Mouse (Mus musculus) erythroblast, embryonic 14.5 days (primary cell): Measurements from ENCODE around the gene Gfi1b. TPM values are rescaled to one million over a fixed set of nuclear protein-coding genes. Genes with fewer than 3 reads are reported as not detected.

Source experiments
- H3K27me3 ChIP-seq: 2 replicates; pipeline ENCODE4 v1.6.1; 2012; ENCODE audit warnings: inconsistent platforms; ENCODE audit not compliant: control insufficient read depth
- H3K36me3 ChIP-seq: 2 replicates; pipeline ENCODE4 v1.6.1; 2012; ENCODE audit warnings: mild to moderate bottlenecking, inconsistent platforms; ENCODE audit not compliant: control insufficient read depth
- H3K4me1 ChIP-seq: 2 replicates; pipeline ENCODE4 v1.6.1; 2012; ENCODE audit warnings: inconsistent platforms; ENCODE audit not compliant: control insufficient read depth
- H3K4me3 ChIP-seq: replicated peaks from 2 replicates; pipeline ENCODE3; 2012; ENCODE audit warnings: moderate library complexity, mild to moderate bottlenecking, inconsistent platforms
- H3K9me3 ChIP-seq: 2 replicates; pipeline ENCODE4 v1.6.1; 2012; ENCODE audit warnings: low read length, inconsistent platforms, mixed read lengths; ENCODE audit not compliant: control insufficient read depth
- GATA1 ChIP-seq: IDR thresholded peaks from 2 replicates; pipeline ENCODE4 v1.6.1; 2012; ENCODE audit warnings: low read length, inconsistent platforms, mixed read lengths
- TAL1 ChIP-seq: IDR thresholded peaks from 3 replicates; pipeline ENCODE4 v1.6.1; 2012; ENCODE audit warnings: low read length, inconsistent platforms, mixed read lengths
- polyA plus RNA-seq: library from polyadenylated mRNA; stranded (reverse); fragments of >175 nt; gene quantifications from 2 replicates; pipeline ENCODE4 v1.2.3, GENCODE M21; 2012

The Gfi1b gene
- polyA plus RNA-seq, 1 experiment, result 35.4 TPM

GRCm38 (mm10) chr2:28628053-28628452 lies 6.3 kb upstream of the Gfi1b start:
- Histone ChIP-seq H3K9me3 (peaks cover 3% of the 10 kb centered on the region; the same call in 1 of the 2 replicates), H3K27me3 (peaks cover 11% of the 10 kb centered on the region), H3K36me3 (no peaks in the 10 kb centered on the region), H3K4me3 (no peak overlapping the region), H3K4me1 (peaks cover 19% of the 10 kb centered on the region)
- no peak for TF ChIP-seq TAL1
- TF ChIP-seq GATA1, result no peak

- TF ChIP-seq GATA1 (no peak), TAL1 (no peak)
- Histone ChIP-seq H3K27me3 (peaks cover 7% of the 10 kb centered on the region), H3K9me3 (peaks cover 3% of the 10 kb centered on the region; the same call in 1 of the 2 replicates), H3K4me1 (peaks cover 33% of the 10 kb centered on the region), H3K4me3 (no peak overlapping the region), H3K36me3 (peaks cover 5% of the 10 kb centered on the region)
These were observed 4.3 kb upstream of the Gfi1b start for GRCm38 (mm10) chr2:28626038-28626437.

- TF ChIP-seq GATA1 (no peak), TAL1 (no peak)
These were observed 3.1 kb upstream of the Gfi1b start for GRCm38 (mm10) chr2:28624870-28625269.

GRCm38 (mm10) chr2:28622521-28623124 lies 841 bp upstream of the Gfi1b start:
- Histone ChIP-seq H3K9me3 (peaks cover 3% of the 10 kb centered on the region; the same call in 1 of the 2 replicates), H3K4me3 (peak overlapping the region; percentile 92), H3K27me3 (peaks cover 4% of the 10 kb centered on the region; the same call in 1 of the 2 replicates), H3K4me1 (peaks cover 51% of the 10 kb centered on the region), H3K36me3 (peaks cover 37% of the 10 kb centered on the region)
- TF ChIP-seq TAL1 (no peak), GATA1 (no peak)

More at GRCm38 (mm10) chr2:28624870-28625269, 3.1 kb upstream of the Gfi1b start:
- Histone ChIP-seq H3K4me3 (no peak overlapping the region), H3K9me3 (peaks cover 3% of the 10 kb centered on the region; the same call in 1 of the 2 replicates), H3K4me1 (peaks cover 34% of the 10 kb centered on the region), H3K27me3 (peaks cover 4% of the 10 kb centered on the region; the same call in 1 of the 2 replicates), H3K36me3 (peaks cover 15% of the 10 kb centered on the region)

- no peak for TF ChIP-seq GATA1
- TF ChIP-seq TAL1, result no peak
- Histone ChIP-seq H3K9me3 (peaks cover 3% of the 10 kb centered on the region; the same call in 1 of the 2 replicates), H3K36me3 (peaks cover 52% of the 10 kb centered on the region), H3K27me3 (peaks cover 4% of the 10 kb centered on the region; the same call in 1 of the 2 replicates), H3K4me3 (peak overlapping the region; percentile 92), H3K4me1 (peaks cover 66% of the 10 kb centered on the region)
These were observed 671 bp downstream of the Gfi1b start for GRCm38 (mm10) chr2:28621111-28621510.

GRCm38 (mm10) chr2:28620522-28620921 lies 1.3 kb downstream of the Gfi1b start:
- Histone ChIP-seq H3K4me3 (peak overlapping the region; percentile 92), H3K27me3 (0 out of 2 replicates have a peak, but pooled peaks cover 2% of the 10 kb centered on the region), H3K4me1 (peaks cover 72% of the 10 kb centered on the region), H3K9me3 (peaks cover 3% of the 10 kb centered on the region; the same call in 1 of the 2 replicates), H3K36me3 (peaks cover 58% of the 10 kb centered on the region)
- TF ChIP-seq TAL1 (no peak), GATA1 (no peak)

GRCm38 (mm10) chr2:28619369-28619768 lies 2.4 kb downstream of the Gfi1b start:
- no peak for TF ChIP-seq GATA1
- TF ChIP-seq TAL1, result no peak
- Histone ChIP-seq H3K36me3 (peaks cover 70% of the 10 kb centered on the region), H3K9me3 (no peaks in the 10 kb centered on the region), H3K27me3 (no peaks in the 10 kb centered on the region), H3K4me3 (peak overlapping the region; percentile 92), H3K4me1 (peaks cover 81% of the 10 kb centered on the region)

- H3K27me3 ChIP-seq, result no peaks in the 10 kb centered on the region
- peaks cover 86% of the 10 kb centered on the region for H3K4me1 ChIP-seq
- TF ChIP-seq TAL1 (no peak), GATA1 (no peak)
- H3K4me3 ChIP-seq, result peak overlapping the region; percentile 92
- H3K9me3 ChIP-seq, result no peaks in the 10 kb centered on the region
- peaks cover 75% of the 10 kb centered on the region for H3K36me3 ChIP-seq
These were observed 2.9 kb downstream of the Gfi1b start for GRCm38 (mm10) chr2:28618777-28619336.

- TF ChIP-seq GATA1 (no peak), TAL1 (no peak)
- peak overlapping the region; percentile 92 for H3K4me3 ChIP-seq
These were observed 4.0 kb downstream of the Gfi1b start for GRCm38 (mm10) chr2:28617498-28618486.

More at GRCm38 (mm10) chr2:28617498-28618486, 4.0 kb downstream of the Gfi1b start:
- Histone ChIP-seq H3K27me3 (peaks cover 2% of the 10 kb centered on the region; the same call in 1 of the 2 replicates), H3K9me3 (peaks cover under 1% of the 10 kb centered on the region; the same call in 1 of the 2 replicates), H3K36me3 (peaks cover 85% of the 10 kb centered on the region), H3K4me1 (peaks cover 86% of the 10 kb centered on the region)
